Mouse (Mus musculus) forebrain, postnatal 0 days (tissue): ENCODE measurements at regions not wholly inside any gene's neighbourhood (a gene's known extent, or its start where the extent isn't known, plus 50 kb on each side); places are given as distances from the start of the nearest gene placed in this dataset.

Experiments used
- ATAC-seq: fragments of 200-750 bp; cut with Nextera tagmentation; 2 replicates; pipeline ENCODE4 v1.8.0; 2017; ENCODE audit warnings: mild to moderate bottlenecking, moderate library complexity
- DNase-seq: peaks from one replicate; pipeline ENCODE4 v3.0.0-alpha.2; 2015
- H3K27ac ChIP-seq: fragments of 300-500 bp; sonication (generic); 2 replicates; pipeline ENCODE4 v1.5.1; 2014; ENCODE audit warnings: low read depth, mild to moderate bottlenecking, antibody characterized with exemption, low read length, moderate library complexity, mixed read lengths
- H3K27me3 ChIP-seq: fragments of 300-500 bp; sonication (generic); 2 replicates; pipeline ENCODE4 v1.6.1; 2014; ENCODE audit warnings: mild to moderate bottlenecking, low read length, mixed read lengths; ENCODE audit not compliant: insufficient read depth
- H3K36me3 ChIP-seq: fragments of 300-500 bp; sonication (generic); 2 replicates; pipeline ENCODE4 v1.6.1; 2014; ENCODE audit warnings: mild to moderate bottlenecking, moderate library complexity; ENCODE audit not compliant: insufficient read depth
- H3K4me1 ChIP-seq: fragments of 300-500 bp; sonication (generic); 2 replicates; pipeline ENCODE4 v1.6.1; 2014; ENCODE audit warnings: antibody characterized with exemption; ENCODE audit not compliant: insufficient read depth
- H3K4me2 ChIP-seq: fragments of 300-500 bp; sonication (generic); 2 replicates; pipeline ENCODE4 v1.6.1; 2014; ENCODE audit warnings: low read depth, mild to moderate bottlenecking, moderate library complexity
- H3K4me3 ChIP-seq: fragments of 300-500 bp; sonication (generic); 2 replicates; pipeline ENCODE4 v1.5.1; 2014; ENCODE audit warnings: low read depth, low read length, mixed read lengths
- H3K9ac ChIP-seq: fragments of 300-500 bp; sonication (generic); 2 replicates; pipeline ENCODE4 v1.6.1; 2014; ENCODE audit warnings: mild to moderate bottlenecking
- H3K9me3 ChIP-seq: fragments of 300-500 bp; sonication (generic); 2 replicates; pipeline ENCODE4 v1.6.1; 2016; ENCODE audit warnings: low read length
- CTCF ChIP-seq: sonication (generic); IDR thresholded peaks from 2 replicates; pipeline ENCODE4 v1.5.1; 2016; ENCODE audit warnings: antibody characterized with exemption, control low read depth, low read depth
- WGBS: fragments of 180-500 bp; shearing (Covaris S2); extraction: QIAGEN DNeasy Blood & Tissue Kit; methylation state at CpG from one replicate; pipeline ENCODE4 v1.1.7; 2014; 5-methylcytosine and 5-hydroxymethylcytosine counted together

DNA sequence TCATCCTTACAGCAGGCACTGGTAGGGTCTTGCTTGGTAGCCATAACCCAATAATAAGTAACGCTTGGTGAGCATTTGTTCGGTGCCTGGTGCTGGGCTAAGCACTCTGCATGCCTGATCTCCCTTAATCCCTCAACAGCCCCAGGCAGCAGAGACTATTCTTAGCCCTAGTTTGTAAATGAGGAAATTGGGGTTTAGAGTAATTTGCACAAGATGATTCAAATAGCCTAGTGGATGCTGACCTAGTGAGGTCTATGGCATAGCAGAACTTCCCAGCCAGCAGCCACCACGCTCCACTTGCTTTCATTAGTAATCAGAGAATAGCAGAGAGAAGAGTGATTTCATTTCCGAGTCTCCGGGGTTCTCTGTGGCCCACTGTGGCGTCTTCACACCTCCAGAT is 622.2 kb downstream of the Ets1 start:
- ATAC-seq (no peak), DNase-seq (no peak)
- Histone ChIP-seq H3K27me3 (no peaks in the 10 kb centered on the region), H3K36me3 (no peaks in the 10 kb centered on the region), H3K4me2 (no peak overlapping the region), H3K4me3 (no peak overlapping the region), H3K4me1 (no peaks in the 10 kb centered on the region), H3K27ac (no peak overlapping the region), H3K9ac (no peak overlapping the region), H3K9me3 (no peaks in the 10 kb centered on the region)
- no peak for TF ChIP-seq CTCF
- 19% methylated on average over 6 of the region's 6 CpGs for WGBS

DNA sequence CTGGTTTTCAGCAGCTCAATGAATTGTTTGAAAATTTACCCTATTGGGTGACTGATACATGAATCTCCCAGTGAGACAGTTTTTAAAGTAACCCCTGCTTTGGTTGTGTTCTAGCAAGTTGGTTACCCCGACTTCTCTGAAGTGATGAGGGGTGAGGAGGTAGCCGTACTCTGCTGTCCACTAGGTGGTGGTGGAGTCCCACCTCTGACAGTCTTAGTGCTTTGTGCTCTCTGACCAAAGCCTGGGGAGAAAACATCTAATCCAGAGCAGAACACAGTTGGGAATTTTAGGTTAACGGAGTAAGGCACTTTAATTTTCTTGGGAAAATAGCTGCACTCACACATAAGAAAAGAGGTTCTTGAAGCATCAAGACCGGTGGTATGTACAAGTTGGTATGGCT is 624.1 kb downstream of the Ets1 start:
- H3K4me3 ChIP-seq = no peak overlapping the region

DNA sequence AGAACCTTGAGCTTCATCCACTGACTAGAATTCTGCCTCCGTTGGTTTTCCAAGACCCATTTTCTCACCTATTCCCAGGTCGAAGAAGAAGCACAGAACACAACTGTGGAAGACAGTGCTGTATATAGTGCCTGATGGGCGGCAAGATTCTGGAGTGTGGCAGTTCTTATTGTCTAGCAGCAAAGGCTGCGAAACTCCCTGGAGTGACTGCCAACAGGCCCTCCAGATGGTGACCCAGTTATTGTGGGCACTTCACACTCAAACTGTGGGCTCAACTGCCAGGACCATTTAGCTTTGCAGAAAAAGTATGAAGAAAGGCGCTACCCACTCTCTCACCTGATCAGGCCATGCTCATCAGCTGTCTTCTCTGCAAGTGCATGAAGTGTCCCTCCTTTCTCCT is 653.4 kb downstream of the Ets1 start:
- DNase-seq (no peak), ATAC-seq (no peak)
- H3K36me3 ChIP-seq = no peaks in the 10 kb centered on the region
- H3K4me1 ChIP-seq = no peaks in the 10 kb centered on the region
- H3K4me3 ChIP-seq = no peak overlapping the region
- H3K27me3 ChIP-seq = no peaks in the 10 kb centered on the region
- 71% methylated on average over 5 of the region's 5 CpGs for WGBS
- no peak overlapping the region for H3K9ac ChIP-seq
- TF ChIP-seq CTCF = no peak
- no peaks in the 10 kb centered on the region for H3K9me3 ChIP-seq
- no peak overlapping the region for H3K4me2 ChIP-seq
- no peak overlapping the region for H3K27ac ChIP-seq

More for the DNA sequence above, 624.1 kb downstream of the Ets1 start:
- Histone ChIP-seq H3K27me3 (no peaks in the 10 kb centered on the region), H3K9ac (no peak overlapping the region), H3K27ac (no peak overlapping the region), H3K4me2 (no peak overlapping the region), H3K36me3 (no peaks in the 10 kb centered on the region), H3K9me3 (no peaks in the 10 kb centered on the region), H3K4me1 (no peaks in the 10 kb centered on the region)
- TF ChIP-seq CTCF = peak; percentile 88
- 27% methylated on average over 4 of the region's 4 CpGs for WGBS
- ATAC-seq = peak; percentile 82
- peak; percentile 80 for DNase-seq

DNA sequence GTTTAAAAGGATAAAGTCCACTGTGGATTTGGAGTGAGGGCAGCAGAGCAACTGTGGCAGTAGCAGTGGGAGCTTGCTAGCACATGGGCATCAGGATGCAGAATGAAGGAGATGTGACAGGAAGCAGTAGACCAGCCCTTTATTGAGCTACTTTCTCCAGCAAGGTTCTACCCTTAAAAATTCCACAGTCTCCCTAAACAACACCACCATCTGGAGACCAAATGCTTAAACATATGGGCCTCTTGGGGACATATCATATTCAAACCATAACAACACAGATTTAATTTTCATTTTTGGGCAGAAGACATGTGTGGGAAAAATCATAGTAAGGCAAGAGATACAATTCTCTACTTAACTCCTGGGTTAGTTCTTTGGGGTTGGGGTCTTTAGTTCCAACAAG is 656.1 kb downstream of the Ets1 start:
- Histone ChIP-seq H3K27me3 (no peaks in the 10 kb centered on the region), H3K4me1 (no peaks in the 10 kb centered on the region), H3K27ac (no peak overlapping the region), H3K4me3 (no peak overlapping the region), H3K4me2 (no peak overlapping the region), H3K9me3 (no peaks in the 10 kb centered on the region), H3K9ac (no peak overlapping the region), H3K36me3 (no peaks in the 10 kb centered on the region)
- peak; percentile 63 for DNase-seq
- ATAC-seq = no peak; the same call in 1 of the 2 replicates
- no peak for TF ChIP-seq CTCF

DNA sequence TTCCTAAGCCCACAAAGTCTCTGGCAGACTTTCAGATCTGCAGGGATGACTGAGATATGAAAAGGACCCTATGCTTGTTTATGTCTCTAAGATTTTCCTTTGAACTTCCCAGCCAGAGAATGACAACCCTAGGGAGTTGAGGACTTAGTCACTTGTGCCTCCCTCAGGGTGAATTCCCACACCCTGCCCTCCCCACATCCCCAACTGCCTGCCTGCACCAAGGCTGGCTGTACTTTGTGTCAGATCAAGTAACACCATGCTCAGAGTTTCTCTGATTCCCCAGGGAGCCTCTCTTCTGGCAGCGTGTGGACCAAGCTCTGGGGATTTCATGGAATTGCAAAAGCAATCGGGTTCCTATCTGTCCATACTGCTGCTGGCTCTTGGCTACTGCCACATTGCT is 659.9 kb downstream of the Ets1 start:
- WGBS = 29% methylated on average over 2 of the region's 2 CpGs
- Histone ChIP-seq H3K27ac (no peak overlapping the region), H3K4me3 (no peak overlapping the region), H3K9me3 (no peaks in the 10 kb centered on the region), H3K9ac (no peak overlapping the region), H3K4me2 (no peak overlapping the region), H3K4me1 (no peaks in the 10 kb centered on the region), H3K27me3 (no peaks in the 10 kb centered on the region), H3K36me3 (no peaks in the 10 kb centered on the region)
- DNase-seq = no peak
- TF ChIP-seq CTCF = no peak
- no peak for ATAC-seq

DNA sequence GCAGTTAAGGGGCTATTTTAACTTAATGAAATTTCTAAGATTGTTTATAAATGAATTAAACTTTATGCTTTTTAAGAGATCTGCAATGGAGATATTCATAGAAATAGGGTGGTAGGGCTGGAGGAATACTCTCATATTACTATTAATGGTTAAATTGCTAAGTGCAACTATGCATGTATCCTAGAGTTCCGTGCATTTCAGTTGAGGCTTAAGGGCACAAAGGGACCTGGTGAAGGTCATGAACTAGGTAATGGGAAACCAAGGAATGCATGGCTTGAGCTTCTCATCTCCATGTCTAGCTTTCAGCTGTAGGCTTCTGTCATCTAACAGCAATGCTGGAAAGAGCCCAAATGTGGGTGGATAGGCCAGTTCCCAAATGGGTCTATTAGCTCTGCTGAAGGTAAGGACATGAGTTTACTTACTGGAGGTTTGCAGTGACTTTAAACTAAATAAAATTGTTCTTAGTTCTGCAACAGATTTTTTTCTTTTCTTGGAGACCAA is 683.6 kb downstream of the Ets1 start:
- WGBS = 90% methylated on average over 1 of the region's 1 CpGs
- no peak overlapping the region for H3K27ac ChIP-seq
- H3K27me3 ChIP-seq = no peaks in the 10 kb centered on the region
- no peak overlapping the region for H3K4me3 ChIP-seq
- no peaks in the 10 kb centered on the region for H3K9me3 ChIP-seq
- H3K4me1 ChIP-seq = no peaks in the 10 kb centered on the region
- H3K4me2 ChIP-seq = no peak overlapping the region
- H3K9ac ChIP-seq = no peak overlapping the region
- no peak for TF ChIP-seq CTCF
- ATAC-seq (no peak), DNase-seq (no peak)
- H3K36me3 ChIP-seq = no peaks in the 10 kb centered on the region

DNA sequence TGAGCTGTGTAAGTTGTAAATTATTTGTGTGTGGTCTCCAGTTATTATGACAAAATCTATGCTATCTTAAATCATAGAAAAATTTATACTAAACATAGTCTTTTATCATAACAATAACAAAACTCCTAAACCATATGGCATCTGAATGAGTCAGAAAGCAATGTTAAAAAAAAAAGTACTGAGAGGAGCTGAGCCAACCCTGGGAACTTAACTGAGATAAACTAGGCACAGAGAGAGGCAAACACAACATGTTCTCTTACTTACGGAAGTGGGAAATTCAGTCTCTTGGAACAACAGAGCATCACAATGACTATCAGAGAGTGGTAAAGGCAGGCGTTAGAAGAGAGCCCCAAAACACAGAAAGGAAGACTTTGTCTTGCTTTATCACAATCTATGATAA is 691.7 kb downstream of the Ets1 start:
- DNase-seq = peak; percentile 25

DNA sequence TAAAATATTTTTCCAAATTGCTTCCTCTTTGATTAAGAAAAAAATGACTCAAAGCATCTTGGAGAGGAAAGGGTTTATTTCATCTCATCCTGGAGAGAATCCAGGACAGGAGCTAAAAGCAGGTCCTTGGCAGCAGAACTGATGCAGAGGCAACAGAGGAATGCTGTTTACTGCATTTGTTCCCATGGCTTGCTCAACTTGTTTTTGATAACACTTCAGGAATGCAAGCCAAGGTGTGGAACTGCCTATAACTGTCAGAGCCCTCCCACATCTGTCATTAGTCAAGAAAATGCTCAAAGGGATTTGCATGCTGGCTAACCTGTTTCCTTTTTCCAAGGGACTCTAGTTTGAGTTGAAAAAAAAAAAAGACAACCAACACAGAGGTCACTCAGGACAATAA is 714.2 kb downstream of the Ets1 start:
- Histone ChIP-seq H3K4me3 (no peak overlapping the region), H3K9ac (no peak overlapping the region), H3K27ac (no peak overlapping the region), H3K4me2 (no peak overlapping the region), H3K27me3 (no peaks in the 10 kb centered on the region), H3K9me3 (0 out of 2 replicates have a peak, but pooled peaks cover 4% of the 10 kb centered on the region), H3K36me3 (no peaks in the 10 kb centered on the region), H3K4me1 (no peaks in the 10 kb centered on the region)
- ATAC-seq = no peak
- TF ChIP-seq CTCF = no peak
- DNase-seq = no peak

More for the DNA sequence above, 691.7 kb downstream of the Ets1 start:
- no peak overlapping the region for H3K4me3 ChIP-seq
- no peak overlapping the region for H3K27ac ChIP-seq
- ATAC-seq = no peak
- TF ChIP-seq CTCF = no peak
- no peaks in the 10 kb centered on the region for H3K36me3 ChIP-seq
- no peak overlapping the region for H3K9ac ChIP-seq
- no peaks in the 10 kb centered on the region for H3K27me3 ChIP-seq
- no peak overlapping the region for H3K4me2 ChIP-seq
- 54% methylated on average over 2 of the region's 2 CpGs for WGBS
- H3K4me1 ChIP-seq = 0 out of 2 replicates have a peak, but pooled peaks cover 3% of the 10 kb centered on the region
- no peaks in the 10 kb centered on the region for H3K9me3 ChIP-seq
